Mouse (Mus musculus): ENCODE measurements around the gene Olfr90.

- no peak for TF ChIP-seq KAT2A (IDR thresholded peaks at IDR 0.05; ENCODE audit: insufficient replicate concordance, low read length)
- no peak for TF ChIP-seq EP300 (IDR thresholded peaks at IDR 0.05; ENCODE audit: low read length)
- no peak for TF ChIP-seq CTCF (conservative IDR thresholded peaks at IDR 0.05 in 1 of 2, IDR thresholded peaks at IDR 0.05 in 1 of 2; ENCODE audit: low read depth in 2 of 2, low read length in 2 of 2)
- no peak for TF ChIP-seq HCFC1 (IDR thresholded peaks at IDR 0.05; ENCODE audit: low read depth, low read length)
- no peak for TF ChIP-seq MAX (IDR thresholded peaks at IDR 0.05; ENCODE audit: low read length)
- no peak for TF ChIP-seq TBP (conservative IDR thresholded peaks at IDR 0.05; ENCODE audit: low read depth, low read length)
- no peak for TF ChIP-seq CHD2 (IDR thresholded peaks at IDR 0.05; ENCODE audit: low read length)
- no peak for TF ChIP-seq POLR2A (IDR thresholded peaks at IDR 0.05; ENCODE audit: low read depth, low read length)
- no peak for TF ChIP-seq NELFE (IDR thresholded peaks at IDR 0.05; ENCODE audit: low read depth, low read length)
- TF ChIP-seq RCOR1 (conservative IDR thresholded peaks at IDR 0.05; ENCODE audit: low read depth, low read length), result no peak
- no peak for TF ChIP-seq CHD1 (IDR thresholded peaks at IDR 0.05; ENCODE audit: low read depth, low read length)
- no peak for TF ChIP-seq ZC3H11A (IDR thresholded peaks at IDR 0.05; ENCODE audit: low read depth, low read length)
- no peak for TF ChIP-seq PAX5 (IDR thresholded peaks at IDR 0.05; ENCODE audit: low read length)
Observed at GRCm38 (mm10) chr17:37075766-37076165, 12.5 kb downstream of the Olfr90 start.
